Mouse (Mus musculus) gonadal fat pad, adult 2 months (tissue): ENCODE data around the gene Myd88. TPM values are rescaled to one million over a fixed set of nuclear protein-coding genes. Genes with fewer than 3 reads are reported as not detected.
"Not testable (repeated sequence)": the region's sequence is repeated elsewhere in the genome, so short reads cannot be mapped to it uniquely, and the experiment has no call there.

Experiments
- DNase-seq: peaks from one replicate; pipeline ENCODE4 v3.0.0-alpha.2; 2012; ENCODE audit warnings: low read depth
- polyA plus RNA-seq: library from polyadenylated mRNA; depleted of rRNA; stranded (reverse); fragments of >200 nt; gene quantifications from 2 replicates; pipeline ENCODE4 v1.2.3, GENCODE M21; 2012; rRNA removed

Myd88 gene
- 33.9 and 40.7 TPM in 2 replicates for polyA plus RNA-seq

- peak; percentile 100 for DNase-seq
Observed at GRCm38 (mm10) chr9:119340909-119341816, at the start of gene Myd88. Gene Myd88 (minus strand): TSS chr9:119341411.

GRCm38 (mm10) chr9:119390214-119390613 is 49.0 kb upstream of the Myd88 start:
- no peak for DNase-seq

DNA sequence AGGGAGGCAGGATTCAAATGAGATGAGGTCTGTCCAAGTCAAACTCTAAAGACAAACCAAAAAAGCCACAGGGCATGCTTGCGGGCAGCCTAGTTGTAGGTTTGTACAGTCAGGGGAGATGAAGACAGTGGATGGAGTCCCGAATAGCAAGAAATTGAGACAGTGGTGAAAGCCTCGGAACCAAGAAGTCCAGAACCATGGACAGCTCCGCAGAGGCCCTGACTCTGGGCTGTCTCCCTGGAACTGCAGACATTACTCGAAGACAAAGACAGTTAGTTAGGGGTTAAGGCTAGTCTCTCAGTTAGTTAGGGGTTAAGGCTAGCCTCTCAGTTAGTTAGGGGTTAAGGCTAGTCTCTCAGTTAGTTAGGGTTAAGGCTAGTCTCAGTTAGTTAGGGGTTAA is 47.7 kb upstream of the Myd88 start:
- no peak for DNase-seq

DNA sequence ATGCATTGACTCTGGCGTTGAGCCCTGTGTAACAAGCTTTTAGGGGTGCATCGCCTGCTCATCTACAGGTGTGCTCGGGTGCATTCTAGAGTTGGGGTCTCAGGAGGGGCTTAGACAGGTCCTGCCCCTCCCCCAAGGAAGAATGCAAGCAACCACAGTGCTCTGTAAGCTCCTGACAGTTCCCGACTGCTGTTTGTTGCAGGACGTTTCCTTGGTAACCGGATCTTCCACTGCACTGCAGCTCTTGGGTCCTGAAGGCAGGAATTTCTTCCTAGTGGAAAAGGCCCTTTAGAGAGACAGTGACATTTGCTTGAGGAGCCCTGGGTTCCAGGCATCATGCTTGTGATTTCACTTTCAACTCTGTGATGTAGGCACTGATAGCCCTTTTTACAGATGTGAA is 41.4 kb upstream of the Myd88 start:
- DNase-seq: no peak

DNA sequence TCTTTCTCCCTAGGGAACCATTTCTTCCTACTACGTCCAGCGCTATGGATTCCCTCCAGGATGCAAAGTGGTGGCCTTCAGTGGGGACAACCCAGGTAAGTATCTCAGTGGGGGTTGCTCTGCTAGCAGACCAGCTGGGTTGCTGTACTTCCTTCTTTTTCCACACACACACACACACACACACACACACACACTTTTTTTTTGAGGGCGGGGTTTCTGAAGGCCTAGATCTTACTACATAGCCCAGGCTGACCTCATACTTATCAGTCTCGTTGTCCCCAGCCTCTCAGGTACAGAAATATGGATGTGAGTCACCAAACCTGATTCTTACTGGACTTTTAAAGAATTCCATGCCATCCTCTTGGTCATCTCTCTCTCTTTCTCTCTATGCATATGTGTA is 37.0 kb upstream of the Myd88 start:
- DNase-seq: no peak

DNA sequence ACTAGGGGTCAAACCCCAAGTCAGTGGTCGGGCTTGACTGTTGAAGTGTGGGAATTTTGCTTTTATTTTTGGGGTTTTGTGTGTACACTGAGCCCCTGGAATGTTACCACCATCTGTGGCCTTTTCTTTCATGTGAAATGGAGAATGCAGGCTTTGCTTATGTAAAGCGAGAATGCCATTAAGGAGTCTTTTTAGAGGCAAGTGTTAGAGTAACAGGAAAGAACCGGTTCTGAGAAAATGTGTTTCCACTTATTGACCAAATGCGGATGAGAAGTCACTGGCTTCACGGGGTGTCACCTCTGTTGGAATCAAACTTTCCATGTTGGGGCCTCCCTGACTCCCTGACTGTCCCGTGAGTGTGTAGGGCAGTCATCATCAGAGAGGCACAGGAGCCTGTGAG is 34.3 kb upstream of the Myd88 start:
- DNase-seq: no peak

GRCm38 (mm10) chr9:119375008-119375407 is 33.8 kb upstream of the Myd88 start:
- DNase-seq: no peak

- DNase-seq: no peak
Observed at GRCm38 (mm10) chr9:119371251-119371650, 30.0 kb upstream of the Myd88 start.

- not testable (repeated sequence) for DNase-seq
Observed at GRCm38 (mm10) chr9:119370770-119371169, 29.6 kb upstream of the Myd88 start.

DNA sequence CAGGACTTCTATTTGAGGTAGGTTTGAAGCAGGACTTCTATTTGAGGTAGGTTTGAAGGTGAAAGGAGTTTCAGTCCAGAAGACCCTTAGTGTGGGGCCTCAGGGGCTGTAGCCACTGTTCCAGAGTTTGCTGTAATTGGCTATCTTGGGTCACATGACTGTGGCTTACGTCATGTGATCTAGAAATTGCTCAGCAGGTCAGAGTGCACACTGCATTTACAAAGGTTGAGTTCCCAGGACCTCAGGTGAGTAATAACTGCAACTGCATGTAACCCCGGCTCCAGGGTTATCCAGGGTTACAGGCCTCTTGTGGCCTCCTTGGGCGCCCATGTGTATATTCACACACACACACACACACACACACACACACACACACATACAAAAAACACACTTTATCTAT is 27.2 kb upstream of the Myd88 start:
- DNase-seq: no peak

DNA sequence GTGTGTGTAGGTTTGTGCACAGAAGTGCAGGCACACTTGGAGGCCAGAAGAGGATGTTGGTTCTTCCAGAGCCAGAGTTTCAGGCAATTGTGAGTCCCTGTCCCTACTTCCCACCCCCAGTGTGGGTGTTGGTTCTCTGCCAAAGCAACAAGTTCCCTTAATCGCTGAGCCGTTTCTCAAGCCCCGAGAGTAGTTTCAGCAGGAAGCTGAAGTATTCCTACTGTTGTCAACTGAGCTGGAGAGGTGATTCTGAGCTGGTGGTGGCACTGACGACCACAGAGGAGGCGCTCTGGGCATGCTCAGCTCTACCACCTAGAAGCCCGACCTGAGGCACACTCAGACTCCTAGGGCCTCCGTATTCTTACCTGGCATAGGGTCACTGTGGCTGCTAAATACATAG is 24.1 kb upstream of the Myd88 start, which contains the start of gene Slc22a14:
Slc22a14 (minus strand) TSS at position 270 of the 400 bp plus-strand sequence.
- DNase-seq: no peak

GRCm38 (mm10) chr9:119363229-119363628 is 22.0 kb upstream of the Myd88 start:
- DNase-seq: no peak

- no peak for DNase-seq
Observed at GRCm38 (mm10) chr9:119361416-119361815, 20.2 kb upstream of the Myd88 start.

GRCm38 (mm10) chr9:119358058-119358429 is 16.8 kb upstream of the Myd88 start:
- DNase-seq: no peak

GRCm38 (mm10) chr9:119357331-119358057 is 16.3 kb upstream of the Myd88 start, which contains the start of gene Xylb:
Gene Xylb (plus strand): TSS chr9:119357381.
- DNase-seq: no peak

GRCm38 (mm10) chr9:119355943-119356342 is 14.7 kb upstream of the Myd88 start:
- no peak for DNase-seq

- DNase-seq: no peak
Observed at GRCm38 (mm10) chr9:119353926-119354325, 12.7 kb upstream of the Myd88 start.

GRCm38 (mm10) chr9:119352060-119352459 is 10.8 kb upstream of the Myd88 start:
- DNase-seq: no peak

- DNase-seq: no peak
Observed at GRCm38 (mm10) chr9:119350947-119351705, 9.9 kb upstream of the Myd88 start.

DNA sequence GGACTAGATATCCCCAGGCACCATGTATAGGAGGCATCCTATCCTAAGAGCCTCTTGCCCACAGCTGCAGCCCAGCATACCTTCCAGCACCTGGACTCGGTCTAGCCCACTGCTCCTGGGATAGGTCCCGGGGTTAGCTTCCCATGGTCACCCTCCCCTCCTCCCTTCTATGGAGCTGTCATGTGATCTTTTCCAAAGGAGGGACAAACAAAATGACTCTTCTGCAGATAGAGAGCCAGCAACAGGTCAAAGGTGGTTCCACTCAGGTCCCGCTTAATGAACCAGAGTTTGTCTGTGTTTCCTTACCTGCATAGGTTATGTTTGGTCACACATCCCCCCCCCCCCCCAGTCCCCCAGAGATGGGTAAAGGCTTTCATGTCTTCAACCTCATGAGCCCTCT is 9.3 kb upstream of the Myd88 start:
- no peak for DNase-seq

- no peak for DNase-seq
Observed at GRCm38 (mm10) chr9:119346376-119346775, 5.2 kb upstream of the Myd88 start.

DNA sequence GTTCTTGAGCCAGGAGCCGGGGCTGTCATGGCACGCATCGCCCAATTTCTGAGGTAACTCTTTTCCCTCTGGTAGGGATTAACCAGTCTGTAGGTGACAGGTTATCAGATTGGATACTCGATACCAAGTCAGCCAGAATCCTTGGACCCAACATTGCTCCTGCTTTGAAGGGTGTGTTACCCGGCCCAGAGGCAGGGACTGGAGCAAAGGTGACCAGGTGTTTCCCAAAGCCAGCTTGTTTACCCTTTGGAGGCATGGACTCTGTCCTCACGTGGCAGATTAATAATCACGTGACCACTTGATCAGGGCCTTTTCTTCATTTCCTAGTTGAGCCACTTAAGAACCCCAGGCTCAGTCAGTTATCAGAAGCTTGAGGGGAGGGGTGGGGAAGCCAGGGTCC is 1.5 kb upstream of the Myd88 start:
- DNase-seq: no peak
